In the genomic region with DNA sequence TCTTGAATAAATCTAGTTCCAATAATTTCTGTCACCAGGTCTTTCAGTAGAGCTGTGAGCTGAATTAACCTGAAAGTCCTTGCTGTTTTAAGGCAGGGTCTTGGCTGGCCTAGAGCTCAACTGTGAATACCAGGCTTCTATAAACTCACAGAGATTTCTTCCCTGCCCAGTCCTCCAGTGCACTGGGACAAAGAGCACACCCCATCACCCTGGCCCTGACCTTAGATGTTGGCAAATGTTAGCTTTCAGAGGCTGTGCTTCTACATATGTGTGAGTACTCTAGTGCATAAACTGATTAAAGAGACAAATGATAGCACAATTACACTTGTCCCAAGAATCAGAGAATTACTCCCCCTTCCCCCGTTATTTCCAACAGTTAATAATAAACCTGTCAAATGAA, we compare ENCODE assay signal across 8 mouse cellular contexts. TPM values are rescaled to one million over a fixed set of nuclear protein-coding genes. Genes with fewer than 3 reads are reported as not detected.
A peak's percentile ranks its signal among the peaks of the same experiment; 100 is the strongest.
DNase-seq lines count a peak whose midpoint lies in the region; ATAC-seq and TF ChIP-seq lines count a peak whose summit lies in the region.

No protein-coding gene starts in this region.

- H3K27me3 ChIP-seq in heart, embryonic 10.5 days (ENCODE audit: insufficient read depth, poor library complexity, severe bottlenecking) = no peaks in the 10 kb centered on the region
- H3K27me3 ChIP-seq in midbrain, embryonic 11.5 days (ENCODE audit: control insufficient read depth, insufficient read depth, low read length) = no peaks in the 10 kb centered on the region
- H3K27me3 ChIP-seq in midbrain, postnatal 0 days (ENCODE audit: insufficient read depth, low read length) = no peaks in the 10 kb centered on the region
- no peaks in the 10 kb centered on the region for H3K27me3 ChIP-seq in neural tube, embryonic 15.5 days (replicated peaks)

- no peaks in the 10 kb centered on the region for H3K36me3 ChIP-seq in heart, embryonic 10.5 days
- H3K36me3 ChIP-seq in midbrain, embryonic 11.5 days (ENCODE audit: control insufficient read depth, insufficient read depth, low read length) = no peaks in the 10 kb centered on the region
- peaks cover 4% of the 10 kb centered on the region; the same call in 1 of the 2 replicates for H3K36me3 ChIP-seq in midbrain, postnatal 0 days (ENCODE audit: insufficient read depth, low read length)
- H3K36me3 ChIP-seq in neural tube, embryonic 15.5 days = peaks cover 5% of the 10 kb centered on the region; the same call in 1 of the 2 replicates

- H3K4me2 ChIP-seq in midbrain, embryonic 11.5 days = no peak overlapping the region; the same call in 1 of the 2 replicates
- H3K4me2 ChIP-seq in midbrain, postnatal 0 days (ENCODE audit: low read depth, low read length, poor library complexity, severe bottlenecking) = no peak overlapping the region
- H3K4me2 ChIP-seq in neural tube, embryonic 15.5 days = peak overlapping the region; percentile 66

- H3K9ac ChIP-seq in midbrain, embryonic 11.5 days (ENCODE audit: low read length) = no peak overlapping the region
- no peak overlapping the region for H3K9ac ChIP-seq in midbrain, postnatal 0 days (replicated peaks; ENCODE audit: low read length, poor library complexity, severe bottlenecking)
- H3K9ac ChIP-seq in neural tube, embryonic 15.5 days (replicated peaks) = 0 out of 2 replicates have a peak overlapping the region, but pooled peaks have one; percentile 93

- TF ChIP-seq POLR2A in embryonic fibroblast, embryonic 13.5 days (IDR thresholded peaks at IDR 0.05; ENCODE audit: low read depth, low read length) = no peak

- H3K4me3 ChIP-seq in heart, embryonic 10.5 days = peak overlapping the region; percentile 89
- H3K4me3 ChIP-seq in midbrain, embryonic 11.5 days (ENCODE audit: low read depth, low read length) = no peak overlapping the region
- no peak overlapping the region for H3K4me3 ChIP-seq in midbrain, postnatal 0 days (ENCODE audit: low read depth, low read length)
- peak overlapping the region; percentile 46; the same call in 1 of the 2 replicates for H3K4me3 ChIP-seq in embryonic fibroblast, embryonic 13.5 days (ENCODE audit: insufficient read depth, low read length)
- peak overlapping the region; percentile 93; the same call in 1 of the 2 replicates for H3K4me3 ChIP-seq in neural tube, embryonic 15.5 days (replicated peaks)
- H3K4me3 ChIP-seq in layer of hippocampus, adult 2 months = no peak overlapping the region

- peak overlapping the region; percentile 91; the same call in 1 of the 2 replicates for H3K27ac ChIP-seq in heart, embryonic 10.5 days
- peak overlapping the region; percentile 82; the same call in 1 of the 2 replicates for H3K27ac ChIP-seq in midbrain, embryonic 11.5 days (ENCODE audit: low read depth, low read length)
- H3K27ac ChIP-seq in midbrain, postnatal 0 days (ENCODE audit: low read depth, low read length) = no peak overlapping the region
- H3K27ac ChIP-seq in embryonic fibroblast, embryonic 13.5 days (ENCODE audit: insufficient read depth, low read length) = no peak overlapping the region
- peak overlapping the region; percentile 95; the same call in 1 of the 2 replicates for H3K27ac ChIP-seq in neural tube, embryonic 15.5 days (replicated peaks)
- H3K27ac ChIP-seq in layer of hippocampus, adult 2 months = no peak overlapping the region; the same call in 1 of the 2 replicates

- DNase-seq in heart, embryonic 10.5 days (ENCODE audit: low spot score) = no peak
- no peak for DNase-seq in heart, postnatal 10 days
- no peak for DNase-seq in midbrain, embryonic 11.5 days (ENCODE audit: low spot score, missing footprints)
- DNase-seq in midbrain, postnatal 0 days (ENCODE audit: low spot score) = no peak
- no peak for DNase-seq in layer of hippocampus, adult 2 months (ENCODE audit: low spot score in 2 of 2)
- DNase-seq in yolk sac, embryonic 10.5 days (ENCODE audit: low spot score) = no peak

- H3K4me1 ChIP-seq in heart, embryonic 10.5 days = peaks cover 10% of the 10 kb centered on the region
- peaks cover 10% of the 10 kb centered on the region for H3K4me1 ChIP-seq in midbrain, embryonic 11.5 days (ENCODE audit: control insufficient read depth, insufficient read depth, low read length)
- peaks cover 14% of the 10 kb centered on the region for H3K4me1 ChIP-seq in midbrain, postnatal 0 days (ENCODE audit: insufficient read depth, low read length)
- peaks cover 5% of the 10 kb centered on the region; the same call in 1 of the 2 replicates for H3K4me1 ChIP-seq in embryonic fibroblast, embryonic 13.5 days (ENCODE audit: control insufficient read depth, insufficient read depth, low read length)
- peaks cover 28% of the 10 kb centered on the region for H3K4me1 ChIP-seq in neural tube, embryonic 15.5 days

- no peak for ATAC-seq in midbrain, embryonic 11.5 days (ENCODE audit: low FRiP score)
- ATAC-seq in midbrain, postnatal 0 days (ENCODE audit: low FRiP score) = no peak
- ATAC-seq in neural tube, embryonic 15.5 days (ENCODE audit: low FRiP score) = no peak

- TF ChIP-seq CTCF in midbrain, postnatal 0 days (IDR thresholded peaks at IDR 0.05) = no peak
- no peak for TF ChIP-seq CTCF in embryonic fibroblast, embryonic 13.5 days (IDR thresholded peaks at IDR 0.05; ENCODE audit: borderline replicate concordance, insufficient read depth, low read length)
- TF ChIP-seq CTCF in layer of hippocampus, adult 2 months (conservative IDR thresholded peaks at IDR 0.05) = no peak

- H3K9me3 ChIP-seq in heart, embryonic 10.5 days = no peaks in the 10 kb centered on the region
- no peaks in the 10 kb centered on the region for H3K9me3 ChIP-seq in midbrain, embryonic 11.5 days (ENCODE audit: control insufficient read depth, low read length)
- no peaks in the 10 kb centered on the region for H3K9me3 ChIP-seq in midbrain, postnatal 0 days (ENCODE audit: low read length)
- no peaks in the 10 kb centered on the region for H3K9me3 ChIP-seq in neural tube, embryonic 15.5 days (replicated peaks)

- intact Hi-C loops in heart, postnatal 10 days (cut with DNase I) = no loop called here

- WGBS in heart, embryonic 10.5 days = 77% methylated on average over 1 of the region's 1 CpGs
- 85% methylated on average over 1 of the region's 1 CpGs for WGBS in midbrain, embryonic 11.5 days
- WGBS in midbrain, postnatal 0 days = 88% methylated on average over 1 of the region's 1 CpGs
- 70% methylated on average over 1 of the region's 1 CpGs for WGBS in neural tube, embryonic 15.5 days

RNA-seq across cellular contexts. Expression of a gene that starts 1.1 kb away (rescaled TPM):
- polyA plus RNA-seq in heart, embryonic 10.5 days (2016; fragmentation: Nextera tagmentation; extraction: Ambion mirVana) = 28.5 and 38.3 TPM in 2 replicates
- total RNA-seq in heart, postnatal 10 days (2021) = 10 to 100 TPM; 32.7 TPM
- polyA plus RNA-seq in midbrain, embryonic 11.5 days (2014; fragmentation: Nextera tagmentation; extraction: Ambion mirVana) = 45.8 and 46.8 TPM in 2 replicates
- total RNA-seq in midbrain, postnatal 0 days (2014; rRNA removed) = 68.4 and 80.5 TPM in 2 replicates
- 17.2 and 19.2 TPM in 2 replicates for polyA plus RNA-seq in midbrain, postnatal 0 days (2015; fragmentation: Nextera tagmentation; extraction: Ambion mirVana)
- polyA plus RNA-seq in embryonic fibroblast, embryonic 13.5 days (2011; ENCODE audit: insufficient read length, low read depth, missing spikeins) = 77.1 and 96.4 TPM in 2 replicates
- 28.3 and 29.9 TPM in 2 replicates for polyA plus RNA-seq in neural tube, embryonic 15.5 days (2015; fragmentation: Nextera tagmentation; extraction: Ambion mirVana)
- total RNA-seq in layer of hippocampus, adult 2 months (2021) = 10 to 100 TPM; 77.0 to 91.3 TPM

Comparison
In these comparisons a context has a peak if more than half of its experiments do, and no peak if none do; other contexts are left out.
1. H3K27ac ChIP-seq: peak in heart, embryonic 10.5 days (single experiment), midbrain, embryonic 11.5 days (single experiment) and neural tube, embryonic 15.5 days (single experiment); none in midbrain, postnatal 0 days (single experiment), embryonic fibroblast, embryonic 13.5 days (single experiment) and layer of hippocampus, adult 2 months (single experiment).
2. H3K4me3 ChIP-seq: peak in heart, embryonic 10.5 days (single experiment), embryonic fibroblast, embryonic 13.5 days (single experiment) and neural tube, embryonic 15.5 days (single experiment); none in midbrain, embryonic 11.5 days (single experiment), midbrain, postnatal 0 days (single experiment) and layer of hippocampus, adult 2 months (single experiment).